Mouse (Mus musculus): Measurements from ENCODE around the gene Rfxank.

The Rfxank gene

DNA sequence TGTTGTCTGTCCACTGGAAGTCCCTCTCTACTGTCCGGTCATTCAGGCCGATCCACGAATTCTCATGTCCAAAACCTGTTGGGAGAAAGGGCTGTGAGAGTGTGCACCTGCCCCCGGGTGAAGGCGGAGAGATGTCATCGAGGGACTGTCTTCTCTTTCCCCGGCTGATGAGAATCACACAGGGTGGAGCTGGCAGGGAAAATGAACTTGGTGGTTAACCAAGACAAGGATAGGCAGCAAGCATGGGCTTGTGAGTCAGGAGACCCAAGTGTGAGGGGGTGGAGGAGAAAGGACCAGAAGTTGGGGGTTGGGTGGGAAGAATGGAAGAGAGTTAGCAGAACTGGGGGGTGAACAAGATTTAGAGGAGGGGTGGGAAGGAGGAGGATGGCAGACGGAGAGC lies 38.7 kb downstream of the Rfxank start:
- DNase-seq: no peak

DNA sequence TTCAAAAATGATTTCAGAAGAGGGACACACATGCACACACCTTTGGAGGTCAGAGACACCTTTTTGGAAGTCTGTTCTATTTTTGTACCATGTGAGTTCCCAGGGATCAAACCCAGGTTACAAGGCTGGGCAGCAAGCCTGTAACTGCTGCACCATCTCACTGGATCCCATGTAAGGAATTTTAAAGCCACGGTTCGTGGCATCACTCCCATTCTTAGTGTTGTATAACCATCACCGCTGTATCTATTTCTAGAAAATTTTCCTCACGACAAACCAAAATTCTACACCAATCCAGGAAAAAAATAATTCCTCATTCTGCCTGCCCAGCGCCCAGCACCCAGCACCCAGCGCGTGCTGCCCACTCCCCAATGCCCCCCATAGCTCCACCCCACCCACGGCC lies 39.7 kb downstream of the Rfxank start:
- no peak for DNase-seq

DNA sequence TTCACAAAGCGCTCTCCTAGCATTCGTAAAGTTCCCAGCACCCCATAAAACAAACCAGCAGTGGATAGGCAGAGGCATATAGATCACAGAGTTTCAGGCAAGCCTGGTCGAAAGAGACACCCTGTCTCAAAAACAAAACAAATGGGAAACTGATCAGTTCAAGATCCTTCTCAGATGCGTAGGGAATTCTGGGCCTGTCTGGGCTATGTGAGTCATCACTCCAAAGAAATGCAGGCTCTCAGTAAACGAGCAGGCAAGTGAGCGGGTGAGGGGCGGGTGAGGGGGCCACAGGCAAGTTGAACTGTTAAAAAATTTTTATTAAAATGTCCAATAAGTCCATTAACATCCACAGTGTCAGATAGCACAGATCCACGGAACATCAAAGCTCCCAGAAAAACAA lies 46.2 kb downstream of the Rfxank start:
- no peak for DNase-seq

DNA sequence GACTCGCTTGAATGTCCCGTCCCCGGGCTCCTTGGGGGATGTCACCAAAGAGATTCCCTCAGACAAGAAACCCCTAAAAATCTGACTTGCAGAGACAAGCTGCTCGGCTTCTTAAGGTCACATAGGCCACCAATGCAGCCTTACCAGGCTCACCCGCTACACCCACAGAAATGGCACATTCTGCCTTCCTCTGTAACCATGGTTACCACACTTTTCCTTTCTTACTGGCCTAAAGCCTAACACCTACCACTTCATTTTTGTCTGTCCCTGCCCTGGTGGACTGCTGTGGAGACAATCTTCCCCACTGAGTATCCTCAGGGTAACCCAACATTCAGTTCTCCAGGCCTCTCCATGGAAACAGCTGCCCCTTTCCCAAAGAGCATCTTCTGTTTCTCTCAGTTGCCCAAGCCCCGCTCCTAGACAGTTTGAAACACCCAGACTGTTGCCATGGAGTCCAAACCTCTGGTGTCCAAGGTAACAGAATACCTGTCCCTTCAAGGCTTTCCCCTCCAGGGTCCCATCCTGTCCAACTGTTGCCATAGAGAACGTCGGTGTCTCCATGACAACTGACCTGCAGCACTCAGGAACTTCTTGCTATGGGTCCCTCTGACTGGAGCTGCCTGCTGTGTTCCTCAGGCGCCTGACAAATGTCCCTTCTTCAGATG lies 49.5 kb downstream of the Rfxank start:
- DNase-seq: no peak

DNA sequence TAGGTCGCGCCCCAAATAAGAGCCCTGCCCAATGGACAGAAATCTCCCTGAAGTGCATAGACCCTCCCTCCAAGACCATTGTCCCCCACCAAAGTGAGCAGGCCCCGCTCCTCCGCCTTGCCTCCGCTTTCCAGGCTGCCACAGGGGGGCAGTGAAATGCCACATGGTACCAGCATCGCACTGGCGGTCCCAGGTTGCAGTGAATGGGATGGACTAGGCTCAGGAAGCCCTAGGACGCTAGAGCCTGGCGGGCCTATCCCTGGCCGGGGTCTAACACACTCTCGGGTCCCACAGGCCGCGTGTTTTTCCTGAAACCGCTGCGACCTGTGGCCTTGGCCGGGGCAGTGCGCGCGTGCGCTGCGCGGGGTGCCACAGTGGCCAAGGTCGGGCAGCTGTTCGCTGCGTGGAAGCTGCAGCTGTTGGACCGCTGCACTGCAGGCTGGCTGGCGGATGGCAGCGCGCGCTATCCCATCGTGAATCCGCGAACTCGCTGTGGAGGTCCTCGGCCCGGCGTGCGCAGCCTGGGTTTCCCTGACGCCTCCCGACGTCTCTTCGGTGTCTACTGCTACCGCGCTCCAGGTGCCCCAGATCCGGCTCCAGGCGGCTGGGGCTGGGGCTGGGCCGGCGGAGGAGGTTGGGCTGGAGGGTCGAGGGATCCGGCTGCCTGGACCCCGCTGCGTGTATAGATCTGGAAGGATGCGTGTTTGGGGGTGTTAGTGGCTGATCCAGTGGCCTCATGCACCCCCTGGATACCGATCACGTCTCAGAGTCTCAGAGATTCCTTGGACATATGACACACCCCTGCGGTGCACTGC lies 50.9 kb downstream of the Rfxank start:
- peak; percentile 45 for DNase-seq

DNA sequence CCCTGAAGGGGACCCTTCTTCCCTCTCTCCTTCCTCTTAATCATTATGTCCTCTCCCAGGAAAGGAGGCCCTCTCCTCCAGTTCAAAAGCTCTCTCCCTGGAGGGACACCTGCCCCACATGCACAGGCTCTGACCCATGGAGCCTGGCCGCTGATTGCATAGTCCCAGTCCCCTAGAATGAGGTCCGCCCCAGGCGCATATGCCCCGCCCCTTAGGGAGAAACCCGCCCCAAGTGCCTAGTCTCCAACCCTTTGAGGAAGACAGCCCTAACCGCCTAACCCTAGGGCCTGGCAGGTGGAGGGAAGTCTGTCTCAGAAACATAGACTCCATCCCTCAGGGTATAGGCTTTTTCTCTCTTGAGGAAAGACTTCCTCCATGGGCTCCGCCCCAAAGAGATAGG lies 51.7 kb downstream of the Rfxank start:
- peak; percentile 34 for DNase-seq

DNA sequence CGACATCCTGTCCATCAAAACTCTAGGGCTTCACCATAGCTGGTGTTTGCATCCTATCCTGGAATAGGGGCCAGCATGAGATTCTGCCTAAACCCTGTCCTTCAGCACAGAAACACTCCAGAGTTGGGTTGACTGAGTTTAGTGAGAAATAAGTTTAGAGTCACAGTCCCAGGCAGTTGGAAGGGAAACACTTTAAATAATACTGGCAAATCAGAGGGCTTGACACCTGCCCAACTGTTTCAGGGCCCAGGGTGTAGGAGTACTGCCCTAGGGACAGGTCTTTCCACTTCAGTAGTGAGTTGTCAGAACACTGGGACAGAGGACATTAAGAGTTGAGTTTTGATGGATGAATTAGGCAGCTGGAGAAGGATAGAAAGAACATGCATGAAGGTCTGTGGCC lies 52.8 kb downstream of the Rfxank start:
- no peak for DNase-seq

DNA sequence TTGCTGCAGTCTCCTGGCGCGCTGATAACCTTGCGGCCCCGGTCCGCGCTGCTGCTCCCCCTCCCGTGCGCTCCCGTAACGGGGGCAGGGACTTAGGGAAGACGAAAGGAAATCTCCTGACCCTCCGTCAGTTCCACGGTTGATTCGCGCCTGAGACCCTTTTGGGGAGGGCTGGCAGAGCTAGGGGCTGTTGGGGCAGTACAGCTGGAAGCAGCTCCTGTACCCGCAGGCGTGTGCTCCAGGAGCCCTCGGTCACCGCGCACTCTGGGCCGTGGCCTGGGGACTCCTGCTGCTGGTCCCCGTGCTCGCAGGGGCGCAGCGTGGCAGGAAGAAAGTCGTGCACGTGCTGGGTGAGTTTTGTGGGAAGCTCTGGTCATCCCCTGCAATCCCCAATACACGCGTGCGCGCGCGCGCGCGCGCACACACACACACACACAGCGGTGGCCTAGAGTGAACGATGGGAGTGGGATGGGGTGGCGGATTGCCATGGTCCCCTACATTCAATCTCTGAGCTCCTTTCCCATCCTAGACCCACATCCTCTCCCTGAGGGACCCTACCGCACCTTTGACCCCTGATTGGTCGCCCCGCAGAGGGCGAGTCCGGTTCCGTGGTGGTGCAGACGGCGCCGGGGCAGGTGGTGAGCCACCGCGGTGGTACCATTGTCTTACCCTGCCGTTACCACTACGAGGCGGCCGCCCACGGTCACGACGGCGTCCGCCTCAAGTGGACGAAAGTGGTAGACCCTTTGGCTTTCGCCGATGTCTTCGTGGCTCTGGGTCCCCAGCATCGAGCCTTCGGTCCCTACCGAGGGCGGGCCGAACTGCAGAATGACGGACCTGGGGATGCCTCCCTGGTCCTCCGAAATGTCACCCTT lies 54.5 kb downstream of the Rfxank start:
- DNase-seq: peak; percentile 61

DNA sequence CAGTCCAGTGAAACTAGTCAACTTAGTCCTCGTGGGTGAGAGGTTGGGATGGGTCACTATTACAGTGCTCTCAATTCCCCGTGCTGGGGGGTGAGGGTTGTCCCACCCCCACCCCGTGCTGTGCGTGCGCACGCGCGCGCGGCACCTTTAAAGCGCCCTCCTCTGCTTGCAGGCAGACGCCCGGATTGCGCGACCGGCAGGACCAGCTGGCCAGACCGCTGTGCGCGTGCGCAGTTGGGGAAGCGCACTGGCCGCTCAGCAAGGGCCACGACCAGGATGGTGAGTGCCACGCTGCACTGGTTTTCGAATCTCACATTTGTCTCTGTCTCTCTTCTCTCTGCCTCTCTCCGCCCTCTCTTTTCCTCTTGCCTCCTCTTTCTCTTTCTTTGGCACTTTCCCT lies 55.7 kb downstream of the Rfxank start, which contains the start of gene Hapln4:
Gene Hapln4 (plus strand): TSS at position 173 of the 400 bp plus-strand sequence.
- peak; percentile 89 for DNase-seq

DNA sequence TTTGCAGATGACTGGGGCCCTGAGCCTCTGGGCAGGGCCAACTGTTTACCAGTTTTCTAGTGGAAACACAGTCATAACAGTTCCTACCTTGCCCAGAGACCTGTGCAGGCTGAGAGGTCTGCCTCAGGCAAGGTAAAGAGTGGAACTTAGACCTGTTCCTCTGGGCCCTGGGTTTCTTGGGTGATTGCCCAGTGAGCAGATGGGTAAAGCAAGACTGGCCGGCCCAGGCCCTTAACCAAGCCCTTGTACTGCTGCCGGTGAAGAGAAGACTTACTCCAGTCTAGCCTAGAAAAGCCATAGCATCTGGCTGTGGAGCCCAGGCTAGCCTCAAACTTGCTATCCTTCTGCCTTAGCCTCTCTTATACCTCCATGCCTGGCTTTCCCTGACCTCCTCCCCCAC lies 57.0 kb downstream of the Rfxank start:
- DNase-seq: peak; percentile 42

All from cerebellum, adult 9-10 months (tissue).